14 mouse cellular contexts compared by ENCODE assay signal in genomic region chr8:109903909-109904469, GRCm38 (mm10). TPM values are rescaled to one million over a fixed set of nuclear protein-coding genes. Genes with fewer than 3 reads are reported as not detected.
A peak's percentile ranks its signal among the peaks of the same experiment; 100 is the strongest.
DNase-seq lines count a peak whose midpoint lies in the region; ATAC-seq and TF ChIP-seq lines count a peak whose summit lies in the region.
"Had no signal": no experiment of that assay in that cellular context is flagged by ENCODE, and none has a peak within 500 bp of the region (broad histone marks: within the 10 kb centered on the region; RNA-seq: fewer than 3 reads in every experiment).

No protein-coding gene starts in this region.

- no peak overlapping the region for H3K4me2 ChIP-seq in midbrain, postnatal 0 days (ENCODE audit: low read depth, low read length, poor library complexity, severe bottlenecking)
- H3K4me2 ChIP-seq: embryonic facial prominence, embryonic 12.5 days; heart, embryonic 11.5 days; hindbrain, embryonic 12.5 days; kidney, embryonic 15.5 days; limb, embryonic 15.5 days had no signal

- WGBS in midbrain, postnatal 0 days, result 89% methylated on average over 10 of the region's 10 CpGs

- no peak overlapping the region for H3K4me3 ChIP-seq in midbrain, postnatal 0 days (ENCODE audit: low read depth, low read length)
- H3K4me3 ChIP-seq: embryonic facial prominence, embryonic 12.5 days; hindbrain, embryonic 12.5 days; kidney, embryonic 15.5 days; limb, embryonic 15.5 days; myocyte had no signal

- no peak overlapping the region for H3K9ac ChIP-seq in midbrain, postnatal 0 days (replicated peaks; ENCODE audit: low read length, poor library complexity, severe bottlenecking)
- H3K9ac ChIP-seq: embryonic facial prominence, embryonic 12.5 days; hindbrain, embryonic 12.5 days; kidney, embryonic 15.5 days; limb, embryonic 15.5 days had no signal

- DNase-seq in left cerebral cortex, adult 11 months (ENCODE audit: low spot score), result peak; percentile 34
- no peak for DNase-seq in left cerebral cortex, postnatal 4 days
- DNase-seq in layer of hippocampus, postnatal 14 days (ENCODE audit: low spot score in 2 of 2), result peak; percentile 22 to 74
- DNase-seq in right cerebral cortex, postnatal 25 days, result peak; percentile 10
- DNase-seq in thymus, postnatal 0 days (ENCODE audit: low spot score), result no peak
- no peak for DNase-seq in midbrain, postnatal 0 days (ENCODE audit: low spot score)
- DNase-seq: lung, postnatal 4 days had no signal

- peak; percentile 54 for ATAC-seq in common myeloid progenitor, adult 5-6 weeks (replicated peaks; ENCODE audit: low read depth, poor library complexity, severe bottlenecking)
- ATAC-seq in midbrain, postnatal 0 days (ENCODE audit: low FRiP score), result no peak

- no peak overlapping the region for H3K27ac ChIP-seq in midbrain, postnatal 0 days (ENCODE audit: low read depth, low read length)
- H3K27ac ChIP-seq: embryonic facial prominence, embryonic 12.5 days; hindbrain, embryonic 12.5 days; kidney, embryonic 15.5 days; limb, embryonic 15.5 days had no signal

- no peak for TF ChIP-seq CTCF in midbrain, postnatal 0 days (IDR thresholded peaks at IDR 0.05)

- H3K9me3 ChIP-seq in midbrain, postnatal 0 days (ENCODE audit: low read length), result no peaks in the 10 kb centered on the region
- H3K9me3 ChIP-seq: embryonic facial prominence, embryonic 12.5 days; hindbrain, embryonic 12.5 days; kidney, embryonic 15.5 days; limb, embryonic 15.5 days had no signal

- H3K4me1 ChIP-seq in midbrain, postnatal 0 days (ENCODE audit: insufficient read depth, low read length), result no peaks in the 10 kb centered on the region
- H3K4me1 ChIP-seq: embryonic facial prominence, embryonic 12.5 days; hindbrain, embryonic 12.5 days; kidney, embryonic 15.5 days; limb, embryonic 15.5 days had no signal

- no peaks in the 10 kb centered on the region for H3K27me3 ChIP-seq in midbrain, postnatal 0 days (ENCODE audit: insufficient read depth, low read length)
- H3K27me3 ChIP-seq: embryonic facial prominence, embryonic 12.5 days; hindbrain, embryonic 12.5 days; kidney, embryonic 15.5 days; limb, embryonic 15.5 days had no signal

- H3K36me3 ChIP-seq in midbrain, postnatal 0 days (ENCODE audit: insufficient read depth, low read length), result peaks cover 24% of the 10 kb centered on the region; the same call in 1 of the 2 replicates

- intact Hi-C loops in left cerebral cortex, postnatal 4 days (cut with DNase I), result no loop called here

RNA-seq across cellular contexts. Expression of gene Phlpp2, which starts 35.6 kb away (rescaled TPM):
- total RNA-seq in left cerebral cortex, postnatal 4 days (2021), result 10 to 100 TPM; 28.2 to 31.7 TPM
- 6.0 and 10.7 TPM in 2 replicates for total RNA-seq in common myeloid progenitor, adult 5-6 weeks (2017)
- total RNA-seq in layer of hippocampus, postnatal 14 days (2021), result 10 to 100 TPM; 22.9 to 24.3 TPM
- 0.68 and 0.72 TPM in 2 replicates for polyA plus RNA-seq in thymus, postnatal 0 days (2015; fragmentation: Nextera tagmentation; extraction: Ambion mirVana)
- 11.6 and 14.7 TPM in 2 replicates for total RNA-seq in midbrain, postnatal 0 days (2014; rRNA removed)
- 3.0 and 4.7 TPM in 2 replicates for polyA plus RNA-seq in midbrain, postnatal 0 days (2015; fragmentation: Nextera tagmentation; extraction: Ambion mirVana)

RNA-seq across cellular contexts. Expression of gene Marveld3, which starts 58.0 kb away (rescaled TPM):
- under 1 TPM; 0.18 to 0.24 TPM for total RNA-seq in left cerebral cortex, postnatal 4 days (2021)
- not detected in 2 replicates for total RNA-seq in common myeloid progenitor, adult 5-6 weeks (2017)
- total RNA-seq in layer of hippocampus, postnatal 14 days (2021), result under 1 TPM in 1 of 2 experiments, not detected in 1; 0.35 TPM
- 0.44 and 0.73 TPM in 2 replicates for polyA plus RNA-seq in thymus, postnatal 0 days (2015; fragmentation: Nextera tagmentation; extraction: Ambion mirVana)
- total RNA-seq in midbrain, postnatal 0 days (2014; rRNA removed), result 0.47 and 1.4 TPM in 2 replicates
- 1.1 and 1.6 TPM in 2 replicates for polyA plus RNA-seq in midbrain, postnatal 0 days (2015; fragmentation: Nextera tagmentation; extraction: Ambion mirVana)
- polyA plus RNA-seq: heart, embryonic 11.5 days had no signal

Comparison
In these comparisons a context has a peak if more than half of its experiments do, and no peak if none do; other contexts are left out.
1. DNase-seq: peak in left cerebral cortex, adult 11 months (single experiment), layer of hippocampus, postnatal 14 days (2 of 2) and right cerebral cortex, postnatal 25 days (single experiment); none in left cerebral cortex, postnatal 4 days (single experiment), thymus, postnatal 0 days (single experiment) and midbrain, postnatal 0 days (single experiment).